Mouse (Mus musculus) adrenal gland, postnatal 36 days (tissue): ENCODE measurements around the gene Zfyve21. TPM values are rescaled to one million over a fixed set of nuclear protein-coding genes. Genes with fewer than 3 reads are reported as not detected.
A peak's percentile ranks its signal among the peaks of the same experiment; 100 is the strongest.

Experiments used
- DNase-seq, 2 experiments: peaks; one replicate each; pipeline ENCODE4 v3.0.0; 2021; ENCODE audit warnings: mixed read lengths in 1 of 2
- total RNA-seq, 2 experiments: library from RNA; stranded (reverse); gene quantifications; 2 replicates each; pipeline ENCODE4 v1.2.3; 2021

The Zfyve21 gene
- total RNA-seq, 2 experiments from 2014 or later, result 96.9 to 101 TPM

DNA sequence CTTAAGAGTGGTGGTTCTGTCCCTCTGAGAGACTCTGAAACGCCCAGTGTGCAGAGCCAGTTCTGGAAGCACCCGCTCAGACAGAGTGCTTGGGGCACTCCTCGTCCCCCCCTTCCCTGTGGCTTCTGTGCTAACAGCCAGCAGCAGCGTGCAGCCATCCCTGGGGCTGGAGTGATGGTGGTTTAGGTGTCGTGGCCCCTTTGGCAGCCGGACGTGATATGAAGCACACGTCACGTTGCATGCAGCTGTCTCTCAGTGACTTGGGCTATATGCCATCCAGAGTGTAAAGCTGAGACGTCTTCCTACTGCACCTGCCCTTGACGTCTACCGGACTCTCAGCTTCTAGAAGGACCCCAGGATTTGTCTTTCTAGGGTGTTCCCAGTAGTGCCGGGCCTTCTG, 15.5 kb upstream of the Zfyve21 start:
- no peak for DNase-seq

DNA sequence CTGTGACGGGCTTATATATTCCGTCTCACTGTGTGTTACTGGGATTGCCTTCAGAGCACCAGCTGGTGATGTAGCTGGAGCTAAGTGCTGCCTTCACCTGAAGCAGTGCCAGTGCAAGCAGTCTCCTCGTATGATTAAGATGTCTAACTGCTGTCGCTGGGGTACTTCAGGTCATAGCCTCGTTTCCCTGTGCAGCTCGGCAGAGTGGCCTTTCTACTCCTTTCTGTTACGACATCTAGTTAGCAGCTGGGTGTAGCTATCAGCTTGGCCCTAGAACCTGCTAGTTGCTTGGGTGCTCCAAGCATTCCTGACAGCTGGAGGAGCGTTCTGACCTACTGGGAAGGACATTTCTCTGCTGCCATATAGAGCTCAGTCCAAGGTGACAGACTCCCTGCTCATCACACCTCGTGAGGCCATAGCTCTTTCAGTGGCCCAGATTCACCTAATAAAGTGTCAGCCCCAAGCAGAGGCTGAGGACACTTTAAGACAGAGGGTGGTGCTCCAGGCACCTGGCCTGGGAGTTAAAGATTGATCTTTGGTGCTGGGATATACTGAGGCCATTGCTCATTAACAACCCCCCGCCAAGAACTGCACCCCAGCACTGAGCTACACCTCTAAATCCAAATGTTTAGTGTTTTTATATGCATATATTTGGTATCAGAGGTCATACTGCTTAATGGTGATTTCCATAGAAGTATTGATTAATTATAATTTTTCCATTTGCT, 13.3 kb upstream of the Zfyve21 start:
- DNase-seq, result no peak

DNA sequence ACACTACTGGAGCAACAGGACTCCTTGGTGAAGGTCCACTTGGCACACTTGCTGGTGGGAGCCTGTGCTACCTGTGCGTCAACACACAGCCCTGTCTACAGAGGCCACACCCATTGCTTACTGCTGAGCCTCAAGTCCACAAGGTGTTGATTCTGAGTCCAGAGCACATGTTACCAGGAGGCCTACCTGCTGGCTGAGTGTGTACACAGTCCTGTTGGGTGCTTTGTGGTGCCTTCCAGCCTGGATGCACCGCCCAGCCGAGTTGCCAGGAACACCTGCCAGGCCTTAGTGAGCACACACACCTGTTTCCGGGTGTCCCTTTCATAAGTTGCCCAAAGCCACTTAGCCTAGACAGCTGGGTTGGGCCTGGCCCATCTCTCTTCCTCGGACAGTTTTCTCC, 10.4 kb upstream of the Zfyve21 start:
- no peak for DNase-seq

DNA sequence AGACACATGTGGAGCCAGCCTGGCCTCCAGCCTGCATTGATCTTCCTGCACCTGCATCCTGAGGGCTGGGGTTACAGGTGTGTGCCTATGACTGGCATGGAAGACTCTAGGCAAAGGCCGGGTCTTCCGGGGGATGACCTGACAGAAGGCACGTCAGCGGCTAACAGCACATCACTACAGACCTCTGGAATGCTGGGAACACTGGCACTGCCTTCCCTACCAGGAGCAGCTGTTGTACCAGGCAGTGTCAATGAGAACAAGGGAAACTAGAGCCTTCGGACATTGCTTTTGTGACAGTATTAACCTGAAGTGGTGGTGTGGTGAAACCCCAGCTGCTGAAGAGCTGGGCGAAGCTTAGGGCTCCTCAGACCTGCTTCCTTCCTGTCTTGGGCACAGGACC, 5.2 kb upstream of the Zfyve21 start:
- DNase-seq, result no peak

DNA sequence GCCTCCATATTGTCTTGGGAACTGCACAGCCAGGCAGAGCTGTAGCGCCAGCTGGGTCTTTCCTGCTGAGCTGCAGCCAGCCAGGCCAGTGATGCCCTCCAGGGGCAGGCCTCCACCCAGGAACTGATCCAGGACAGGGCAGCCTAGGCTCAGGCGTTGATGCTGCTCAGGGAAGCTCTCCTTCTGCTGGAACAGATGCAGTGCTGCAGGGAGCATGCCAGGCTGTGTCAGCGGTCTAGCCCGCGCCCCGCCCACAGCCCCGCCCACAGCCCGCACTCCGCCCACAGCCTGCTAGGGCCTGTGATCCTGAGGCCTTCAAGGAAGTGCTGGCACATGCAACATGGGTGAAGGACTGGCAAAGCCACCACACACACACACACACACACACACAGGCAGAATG, 4.2 kb upstream of the Zfyve21 start:
- peak; percentile 83 to 89 for DNase-seq

DNA sequence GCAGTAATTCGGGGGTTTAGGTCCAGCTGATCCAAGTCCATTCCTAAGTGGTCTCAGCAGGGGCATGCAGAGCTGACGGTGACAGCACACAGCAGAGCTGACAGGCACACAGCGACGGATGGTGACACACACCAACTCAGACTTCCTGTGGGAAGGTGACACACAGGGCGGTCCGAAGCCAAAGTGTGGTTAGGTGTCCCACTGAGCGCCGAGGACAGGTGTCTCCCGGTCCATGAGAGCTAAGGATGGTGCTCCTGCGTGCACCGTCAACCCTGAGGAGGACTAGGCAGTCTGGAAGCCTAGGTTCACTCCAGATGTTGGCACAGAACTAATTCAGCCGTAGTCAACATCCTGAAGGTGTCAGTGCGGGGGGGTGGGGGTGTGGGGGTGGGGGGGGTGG, 1.9 kb upstream of the Zfyve21 start:
- no peak for DNase-seq

DNA sequence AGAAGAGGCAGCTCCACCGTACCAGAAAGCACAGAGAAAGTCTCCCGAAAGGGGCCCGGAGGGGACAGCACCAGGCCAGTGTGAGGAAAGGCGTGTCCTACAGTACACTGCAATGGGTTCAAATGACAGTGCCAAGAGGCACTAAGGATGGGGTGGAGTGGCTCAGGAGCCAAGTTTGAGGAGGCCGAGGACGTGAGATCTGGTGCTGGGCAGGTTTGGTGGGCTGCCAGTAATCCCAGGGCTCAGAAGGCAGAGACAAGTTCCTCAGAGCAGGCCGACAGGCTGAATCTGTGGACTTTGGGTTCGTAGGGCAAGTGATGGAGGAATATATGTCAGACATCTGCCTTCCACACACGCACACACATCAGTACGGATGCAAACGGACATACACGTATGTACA, 1.4 kb upstream of the Zfyve21 start:
- DNase-seq, result peak; percentile 19 to 47

DNA sequence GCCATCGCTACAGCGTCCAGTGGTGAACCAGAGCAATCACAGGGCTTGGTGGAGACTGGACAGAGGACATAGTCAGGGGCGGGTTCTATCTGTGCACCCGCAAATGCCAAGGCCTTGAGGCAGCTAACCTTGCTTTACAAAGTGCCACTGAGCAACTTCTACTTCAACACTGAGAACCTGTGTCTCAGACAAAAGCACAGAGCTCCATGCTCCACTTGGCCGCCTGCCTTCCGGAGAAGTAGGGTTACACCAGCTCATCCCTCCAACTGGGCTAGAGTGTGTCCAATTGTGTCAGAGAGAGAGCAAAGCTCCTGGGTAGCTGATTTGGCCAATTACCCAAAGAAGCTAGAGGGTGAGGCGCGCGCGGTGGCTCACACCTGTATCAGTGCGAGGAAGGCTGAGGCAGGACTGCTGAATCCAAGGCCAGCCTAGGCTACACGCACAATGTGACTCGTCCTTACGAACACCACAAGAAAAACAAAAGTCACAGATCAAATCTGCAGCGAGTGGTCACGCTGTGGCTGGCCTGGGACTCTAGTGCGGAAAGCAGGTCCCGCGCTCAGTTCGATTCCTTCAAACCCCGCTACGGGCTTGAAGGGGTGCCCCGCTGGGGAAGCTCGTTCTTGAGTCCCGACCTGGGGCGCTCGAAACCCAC, 732 bp upstream of the Zfyve21 start:
- peak; percentile 74 to 79 for DNase-seq

DNA sequence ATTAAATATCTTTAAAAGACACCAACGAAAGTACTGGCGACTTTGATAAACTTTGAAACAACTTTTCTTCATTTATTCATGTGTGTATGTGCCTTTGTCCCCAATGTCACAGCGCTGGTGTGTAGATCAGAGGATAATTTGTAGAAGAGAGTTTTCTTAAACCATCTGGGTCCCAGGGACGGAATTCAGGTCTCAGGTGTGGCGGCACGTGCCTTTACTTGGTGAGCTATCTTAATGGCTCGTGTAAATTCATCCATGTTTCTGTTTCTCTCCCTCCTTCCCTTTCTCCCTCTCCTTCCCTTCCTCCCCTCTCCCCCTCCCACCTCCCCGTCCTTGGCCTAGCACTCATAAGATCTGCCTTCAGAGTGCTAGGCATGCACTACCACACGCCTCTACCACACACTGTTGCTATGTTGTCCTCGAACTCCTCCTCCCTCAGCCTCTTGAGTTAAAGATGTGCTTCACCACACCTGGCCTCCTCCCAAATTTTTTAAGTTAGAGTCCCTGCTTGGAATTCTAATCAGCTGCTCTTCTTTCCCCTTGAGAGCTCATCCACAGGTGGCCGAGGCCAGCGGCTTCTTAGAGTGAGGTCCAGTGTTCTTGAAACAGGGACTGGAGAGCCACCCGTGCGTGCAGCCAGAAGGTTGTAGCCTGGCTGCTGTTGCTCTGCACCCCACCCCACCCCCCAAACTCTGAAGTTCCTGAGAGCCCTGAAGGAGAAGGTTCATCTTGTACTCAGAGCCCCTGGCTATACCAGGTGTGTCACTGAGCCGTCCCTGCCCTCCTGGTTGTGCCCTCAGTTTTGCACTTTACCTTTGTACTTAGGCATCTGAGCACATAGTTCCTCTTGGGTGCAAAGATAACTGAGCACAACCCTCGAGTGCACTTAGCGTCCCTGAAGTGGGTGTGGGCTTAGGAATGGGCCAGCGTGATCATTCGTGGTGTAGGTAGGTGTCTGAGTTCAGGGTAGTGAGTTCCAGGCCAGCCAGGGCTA, 1.1 kb downstream of the Zfyve21 start:
- DNase-seq, result peak in 1 of 2 experiments; percentile 19

DNA sequence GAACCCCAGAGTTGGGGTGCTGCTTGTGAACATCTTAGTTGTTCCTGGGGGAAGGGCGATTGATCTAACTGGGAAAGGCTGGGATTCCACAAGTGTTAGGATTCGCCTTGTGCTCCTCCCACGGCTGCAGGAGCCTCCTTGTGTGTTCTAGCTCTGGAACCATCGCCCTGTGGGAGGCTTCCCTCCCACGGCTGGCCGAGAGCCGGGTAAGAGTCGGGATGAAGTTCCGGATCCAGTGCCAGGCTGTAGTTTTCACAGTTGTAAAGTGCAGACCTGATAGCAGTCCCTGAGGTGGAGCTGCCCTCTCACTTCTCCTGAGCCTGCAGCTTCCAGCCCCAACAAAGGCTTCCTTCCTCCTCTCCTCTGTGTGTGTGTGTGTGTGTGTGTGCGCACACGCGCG, 2.6 kb downstream of the Zfyve21 start:
- peak; percentile 42 to 60 for DNase-seq

DNA sequence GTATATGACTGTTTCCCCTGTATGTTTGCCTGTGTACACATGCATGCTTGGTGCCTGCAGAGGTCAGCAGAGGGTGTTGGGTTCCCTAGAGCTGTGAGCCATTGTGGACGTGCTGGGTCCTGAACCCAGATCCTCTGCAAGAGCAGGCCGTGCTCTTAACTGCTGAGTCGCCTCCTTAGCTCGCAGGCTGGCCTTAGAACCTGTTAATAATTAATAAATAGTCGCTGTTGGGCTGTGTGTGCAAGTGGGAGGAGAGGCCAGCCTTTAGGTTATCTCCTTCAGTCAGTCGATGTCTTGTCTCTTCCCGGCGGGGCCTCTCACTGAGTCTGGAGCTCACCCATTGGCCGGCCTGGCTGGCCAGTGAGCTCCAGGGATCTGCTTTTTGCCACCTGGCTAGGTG, 3.0 kb downstream of the Zfyve21 start:
- DNase-seq, result peak in 1 of 2 experiments; percentile 25

DNA sequence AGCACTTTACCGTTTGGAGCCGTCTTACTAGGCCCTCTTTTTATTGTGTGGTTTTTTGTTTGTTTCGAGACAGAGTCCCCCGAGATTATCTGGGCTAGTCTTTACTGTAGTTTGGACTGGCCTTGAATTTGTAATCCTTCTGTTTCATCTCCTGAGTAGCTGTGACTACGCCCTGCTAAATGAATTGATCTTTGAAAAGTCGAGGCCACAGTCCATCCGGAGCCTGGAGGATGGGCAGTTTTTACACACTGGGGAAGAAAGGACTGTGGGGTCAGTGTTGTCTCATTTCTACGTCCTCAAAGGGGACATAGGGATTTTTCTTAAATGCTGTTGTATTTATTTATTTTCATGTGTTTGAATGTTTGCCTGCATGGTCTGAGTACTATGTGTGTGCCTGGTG, 4.0 kb downstream of the Zfyve21 start:
- peak; percentile 41 to 58 for DNase-seq

DNA sequence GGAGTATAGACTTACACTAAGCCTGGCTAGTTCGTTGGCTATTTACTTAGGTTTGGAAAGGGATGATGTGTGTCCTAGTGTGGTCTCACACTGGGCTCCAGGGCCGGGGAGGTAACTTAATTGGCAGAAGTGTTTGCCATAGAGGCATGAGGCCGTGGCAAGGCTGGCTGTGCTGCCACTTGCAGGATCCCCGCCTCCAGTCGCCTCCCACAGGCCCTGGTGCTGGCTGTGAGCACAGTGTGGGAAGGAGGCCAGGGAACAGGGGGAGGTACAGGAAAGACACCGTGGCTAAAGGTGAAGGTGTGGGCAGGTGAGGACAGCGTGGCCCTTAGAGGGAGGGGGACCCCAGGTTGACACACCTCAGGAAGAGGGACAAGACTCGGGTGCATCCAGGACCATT, 6.0 kb downstream of the Zfyve21 start:
- peak; percentile 32 to 72 for DNase-seq

DNA sequence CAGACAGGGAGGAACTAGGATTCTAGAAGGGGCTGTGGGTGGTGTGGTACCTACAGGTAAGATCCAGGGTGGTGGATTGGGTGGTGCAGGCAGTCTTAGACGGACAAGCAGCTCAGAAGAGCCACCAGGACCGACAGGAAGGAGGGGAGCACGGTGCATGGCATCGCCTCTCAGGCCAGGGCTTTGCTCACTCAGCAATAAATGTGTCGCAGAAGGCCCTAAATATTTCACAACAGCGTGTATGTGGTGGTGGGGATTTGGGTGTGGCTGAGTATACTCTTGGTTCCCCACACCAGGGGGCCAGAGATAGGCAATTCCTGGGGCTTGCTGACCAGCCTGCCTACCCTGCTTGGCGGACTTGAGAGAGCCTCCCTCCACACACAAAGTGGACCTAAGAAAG, 6.7 kb downstream of the Zfyve21 start:
- no peak for DNase-seq

DNA sequence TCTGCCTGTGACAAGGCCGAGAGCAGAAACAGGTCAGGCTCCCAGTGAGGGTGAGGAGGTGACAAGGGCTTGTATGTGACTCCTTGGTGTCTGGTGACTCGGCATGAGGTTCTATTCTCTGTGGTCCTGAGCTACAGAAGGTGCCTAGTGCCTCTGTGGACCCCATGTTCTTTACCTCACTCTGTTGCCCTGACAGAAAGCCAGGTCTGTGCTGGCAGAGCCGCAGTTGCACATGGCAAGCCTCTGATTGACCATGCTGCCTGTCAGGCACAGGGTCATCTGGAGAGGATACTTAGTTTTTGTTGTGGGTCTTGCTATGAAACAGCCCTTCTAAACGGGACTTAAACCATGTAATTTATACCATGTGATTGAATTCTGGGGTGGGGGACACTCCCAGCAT, 8.0 kb downstream of the Zfyve21 start:
- no peak for DNase-seq

DNA sequence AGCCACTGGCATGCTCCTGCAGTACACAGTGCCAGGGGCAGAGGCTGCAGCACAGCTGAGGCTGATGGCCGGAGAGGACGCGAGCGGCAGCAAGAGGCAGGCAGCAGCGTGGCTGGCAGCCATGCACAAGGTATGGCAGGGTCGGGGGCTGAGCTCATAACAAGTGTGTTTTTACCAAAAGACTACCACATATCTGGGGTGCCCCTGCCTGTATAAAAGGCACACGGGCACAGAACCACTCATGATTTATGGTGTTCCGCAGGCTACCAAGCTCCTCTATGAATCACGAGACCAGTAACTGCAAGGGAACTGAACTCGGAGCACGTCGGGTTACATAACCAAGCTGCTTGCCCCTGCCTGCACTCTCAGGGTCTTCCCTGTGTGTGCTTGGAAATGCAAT, 13.6 kb downstream of the Zfyve21 start:
- DNase-seq, result peak in 1 of 2 experiments; percentile 45

DNA sequence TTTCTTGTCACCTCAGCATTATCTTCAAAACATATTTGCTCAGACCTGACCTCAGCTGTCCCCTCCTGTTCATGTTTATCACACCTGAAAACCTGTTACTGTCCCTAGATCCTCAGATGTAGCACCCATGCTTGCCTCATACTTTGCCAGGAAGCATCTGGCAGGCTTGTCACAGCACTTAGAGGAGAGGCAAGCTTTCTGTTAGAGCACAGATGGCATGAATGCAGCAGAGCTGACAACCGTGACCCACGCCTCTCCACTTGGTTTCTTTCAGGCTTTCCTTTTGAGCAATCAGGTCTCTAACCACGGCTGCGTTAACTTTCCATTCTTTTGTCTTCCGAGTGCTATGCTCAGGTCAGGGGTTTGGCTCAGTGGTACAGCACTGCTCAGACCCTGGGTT, 15.5 kb downstream of the Zfyve21 start:
- DNase-seq, result no peak

DNA sequence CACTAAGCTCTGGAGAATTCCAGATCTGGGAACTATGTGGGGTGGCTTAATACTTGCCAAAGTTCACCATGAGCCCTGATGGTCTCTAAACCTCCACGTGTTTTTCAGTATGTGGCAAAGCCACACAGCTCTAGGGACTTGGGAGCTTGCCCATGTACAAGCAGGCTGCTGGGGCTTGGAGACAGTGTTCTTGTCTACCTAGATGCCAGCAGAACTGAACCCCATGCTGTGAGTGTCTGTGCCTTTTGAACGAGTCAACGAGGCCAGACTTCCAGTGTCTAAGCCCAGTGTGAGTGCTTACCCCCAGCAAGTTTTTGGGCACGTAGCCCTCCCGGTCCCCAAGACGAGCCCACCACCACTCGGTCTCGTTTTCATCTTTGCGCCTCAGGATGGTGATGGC, 16.0 kb downstream of the Zfyve21 start:
- DNase-seq, result peak in 1 of 2 experiments; percentile 0

DNA sequence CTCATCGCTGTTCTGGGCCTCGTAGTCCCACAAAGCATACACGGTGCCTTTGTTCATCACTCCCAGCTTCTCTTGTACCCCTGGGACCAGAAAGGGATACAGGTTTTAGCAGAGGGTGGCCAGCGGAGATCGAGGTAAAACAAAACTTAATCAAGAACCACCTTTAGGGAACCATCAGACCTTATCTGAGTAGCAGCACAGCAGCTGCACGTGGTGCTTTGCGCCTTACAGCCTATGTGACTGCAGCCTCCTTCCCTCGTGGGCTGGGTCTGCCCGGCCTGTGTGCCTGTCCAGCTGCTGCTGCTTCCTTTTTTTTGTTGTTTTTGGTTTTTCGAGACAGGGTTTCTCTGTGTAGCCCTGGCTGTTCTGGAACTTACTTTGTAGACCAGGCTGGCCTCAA, 16.4 kb downstream of the Zfyve21 start:
- peak in 1 of 2 experiments; percentile 1 for DNase-seq

DNA sequence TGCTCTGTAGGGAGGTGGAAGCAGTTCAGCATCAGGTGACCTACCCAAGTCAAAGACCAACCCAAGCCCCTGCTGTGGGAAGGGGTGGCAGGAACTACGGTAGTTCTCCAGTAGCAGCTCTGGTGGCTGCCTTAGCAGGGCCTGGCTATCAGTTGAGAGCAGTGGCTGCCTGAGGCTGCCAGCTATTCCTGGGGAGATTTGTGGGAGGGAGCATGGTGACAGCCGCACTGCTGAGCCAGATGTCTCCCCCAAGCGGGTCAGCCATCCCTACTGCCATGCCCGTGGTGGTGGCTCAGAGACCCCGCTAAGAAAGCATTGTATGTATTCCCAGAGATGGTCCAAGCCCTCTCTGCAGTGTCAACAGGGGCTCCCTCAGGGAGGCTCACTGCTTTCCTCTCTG, 18.7 kb downstream of the Zfyve21 start:
- no peak for DNase-seq

DNA sequence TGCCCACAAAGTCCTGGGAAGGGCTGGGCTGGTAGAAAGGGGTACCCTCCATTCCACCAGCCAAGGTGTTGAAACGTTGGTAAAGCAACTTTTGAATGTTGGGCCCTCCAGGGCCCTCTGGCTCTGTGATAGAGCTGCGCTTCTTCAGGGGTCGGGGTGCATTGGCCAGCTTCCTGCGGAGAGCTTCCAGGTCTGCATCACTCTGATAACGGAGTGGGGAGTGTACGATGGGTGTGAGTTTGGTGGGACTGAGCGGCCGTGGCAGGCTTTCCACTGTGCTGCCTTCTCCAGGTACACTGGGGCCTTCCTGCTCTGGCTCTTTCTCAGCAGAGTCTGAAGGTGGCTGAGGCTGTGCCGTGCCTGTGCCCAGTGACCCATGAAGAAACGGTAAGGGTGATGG, 19.5 kb downstream of the Zfyve21 start:
- DNase-seq, result no peak

DNA sequence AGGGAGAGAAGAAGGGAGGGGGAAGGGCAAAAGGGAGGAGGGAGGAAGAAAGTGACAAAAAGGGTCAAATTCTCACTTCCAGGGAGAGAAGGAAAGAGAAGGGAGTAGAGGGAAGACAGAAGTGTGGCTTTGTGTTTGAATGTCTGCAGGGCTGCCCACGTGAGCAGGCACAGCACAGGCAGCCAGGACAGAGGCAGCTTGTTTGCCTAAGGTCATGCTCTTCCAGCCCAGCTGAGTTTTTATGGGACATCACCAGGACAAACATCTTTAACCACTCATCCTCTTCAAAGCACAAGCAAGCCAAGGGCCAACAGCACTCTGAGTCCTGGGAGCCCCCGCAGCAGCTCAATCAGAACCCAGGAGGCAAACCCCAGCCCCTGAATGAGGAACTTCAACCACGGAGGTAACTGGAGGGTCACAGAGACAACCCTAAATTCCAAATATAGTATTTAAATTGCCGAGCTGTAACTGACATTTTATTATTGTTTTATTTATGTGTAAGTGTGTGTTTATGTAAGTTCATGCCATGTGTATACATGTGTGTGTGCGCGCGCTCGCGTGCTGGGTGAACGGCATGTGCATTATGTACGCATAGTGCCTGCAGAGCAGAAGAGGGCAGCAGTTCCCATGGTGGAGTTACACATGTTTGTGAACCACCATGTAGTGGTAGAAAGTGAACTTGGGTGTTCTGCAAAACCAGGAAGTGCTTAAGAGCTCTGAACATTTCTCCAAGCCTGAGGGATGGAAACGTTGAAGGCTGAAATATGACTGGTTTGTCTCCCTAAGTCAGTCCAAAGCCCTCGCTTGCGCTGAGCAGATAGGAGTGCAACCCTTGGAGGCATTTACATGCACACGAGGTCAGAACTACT, 28.8 kb downstream of the Zfyve21 start:
- no peak for DNase-seq
